Mouse (Mus musculus) ES-Bruce4 (cell line): ENCODE data around the gene Hapln3.

ENCODE experiments used
- EP300 ChIP-seq: IDR thresholded peaks from 2 replicates; pipeline ENCODE4 v1.6.1; 2011; ENCODE audit warnings: low read depth, low read length; ENCODE audit not compliant: insufficient read depth
- POLR2A ChIP-seq: IDR thresholded peaks from one replicate; pipeline ENCODE4 v1.8.1; 2011; ENCODE audit warnings: low read length; ENCODE audit not compliant: insufficient read depth

- TF ChIP-seq EP300 = no peak
- no peak for TF ChIP-seq POLR2A
Measured at GRCm38 (mm10) chr7:79159406-79159805, 28.6 kb upstream of the Hapln3 start.
